Mouse (Mus musculus) embryo, embryonic 9.5 days (tissue): Measurements from ENCODE around the gene Psmd3.
"Not testable (repeated sequence)": the region's sequence is repeated elsewhere in the genome, so short reads cannot be mapped to it uniquely, and the experiment has no call there.

Source experiments
- DNase-seq: peaks from one replicate; pipeline ENCODE4 v3.0.0-alpha.2; 2017; ENCODE audit errors: extremely low spot score

The Psmd3 gene

DNA sequence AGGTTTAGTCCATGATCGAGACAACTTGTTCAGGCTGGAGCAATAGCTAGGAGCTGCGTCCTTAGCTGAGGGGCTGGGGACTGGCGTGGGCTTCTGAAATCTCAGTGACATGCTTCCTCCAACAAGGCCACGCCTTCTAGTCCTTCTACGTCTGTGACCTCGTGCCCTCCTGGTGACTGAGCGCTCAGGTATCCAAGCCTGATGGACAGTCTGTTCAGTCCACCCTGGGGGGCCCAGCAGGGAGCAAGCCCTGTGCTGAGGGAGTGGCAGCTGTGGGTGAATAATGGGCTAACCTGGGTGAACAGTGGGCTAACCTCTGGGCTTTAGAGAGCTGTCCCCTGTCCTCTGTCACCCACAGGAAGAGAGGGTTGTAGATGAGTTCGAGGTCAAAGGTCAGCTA lies 5.7 kb downstream of the Psmd3 start:
- no peak for DNase-seq

DNA sequence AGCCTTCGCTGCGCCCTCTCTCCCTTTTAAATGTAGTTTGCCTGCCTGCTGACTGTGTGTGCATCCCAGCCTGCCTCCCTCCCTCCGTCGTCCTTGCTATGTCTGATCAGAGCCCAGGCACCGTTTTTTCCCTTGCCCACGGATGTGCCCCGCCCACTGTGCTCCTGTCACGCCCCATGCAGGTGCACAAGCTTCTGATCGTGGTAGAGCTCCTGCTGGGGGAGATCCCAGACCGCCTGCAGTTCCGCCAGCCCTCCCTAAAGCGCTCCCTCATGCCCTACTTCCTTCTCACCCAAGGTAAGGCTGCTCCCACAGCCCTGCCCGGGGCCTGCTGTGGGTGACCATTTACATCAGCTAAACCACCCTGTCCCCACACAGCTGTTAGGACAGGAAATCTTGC lies 10.8 kb downstream of the Psmd3 start:
- DNase-seq = no peak

DNA sequence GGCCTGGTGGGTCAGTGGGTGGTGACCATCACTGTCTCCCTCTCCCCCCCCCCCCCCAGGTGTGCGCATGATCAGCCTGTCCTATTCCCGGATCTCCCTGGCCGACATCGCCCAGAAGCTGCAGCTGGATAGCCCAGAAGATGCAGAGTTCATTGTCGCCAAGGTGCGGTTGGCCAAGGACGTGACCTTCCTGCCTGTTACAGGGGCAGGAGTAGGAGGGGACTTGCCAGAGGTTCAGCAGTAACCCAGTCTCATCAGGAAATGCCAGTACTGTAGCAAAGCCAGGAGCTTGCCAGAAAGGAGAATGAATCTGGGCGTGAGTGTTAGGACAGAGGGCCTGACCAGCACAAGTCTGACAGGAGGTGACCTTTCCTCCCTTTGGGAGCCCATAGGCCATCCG lies 11.4 kb downstream of the Psmd3 start:
- DNase-seq = no peak

DNA sequence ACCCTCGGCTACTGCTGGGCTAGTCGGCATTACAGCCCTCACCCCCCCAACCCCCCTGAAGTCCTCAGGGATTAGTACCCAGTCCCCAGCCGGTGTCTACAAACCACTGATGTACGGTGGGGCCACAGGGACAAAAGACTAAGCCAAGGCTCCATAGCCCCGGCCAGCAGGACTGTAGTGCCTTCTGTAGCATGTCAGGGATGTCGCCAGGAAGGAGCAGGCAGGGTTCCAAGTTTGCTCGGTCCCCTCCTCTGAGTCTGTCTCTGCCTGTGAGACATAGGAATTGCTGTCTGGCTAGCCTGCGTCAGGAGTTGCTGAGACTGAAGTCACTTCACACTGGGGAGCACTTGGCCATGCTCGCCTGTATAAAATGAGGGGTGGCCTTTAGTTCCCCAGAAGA lies 11.9 kb downstream of the Psmd3 start:
- no peak for DNase-seq

DNA sequence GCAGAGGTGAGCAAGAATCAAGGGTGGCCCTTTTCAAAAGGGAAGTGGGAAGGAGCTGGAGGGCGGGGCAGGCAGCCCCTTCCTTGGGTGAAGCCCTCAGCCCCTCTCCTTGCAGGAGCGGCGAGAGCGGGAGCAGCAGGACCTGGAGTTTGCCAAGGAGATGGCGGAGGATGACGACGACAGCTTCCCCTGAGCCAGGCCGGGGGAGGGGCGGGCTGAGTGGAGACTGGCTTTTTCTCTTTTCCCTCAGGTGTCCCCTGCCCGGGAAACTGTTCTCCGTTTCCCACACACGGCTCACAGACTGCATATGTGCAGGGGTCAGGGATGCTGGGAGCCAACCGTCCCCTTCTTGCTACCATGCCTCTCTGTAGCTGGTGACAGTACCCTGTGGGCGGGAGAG lies 13.1 kb downstream of the Psmd3 start:
- DNase-seq = no peak

DNA sequence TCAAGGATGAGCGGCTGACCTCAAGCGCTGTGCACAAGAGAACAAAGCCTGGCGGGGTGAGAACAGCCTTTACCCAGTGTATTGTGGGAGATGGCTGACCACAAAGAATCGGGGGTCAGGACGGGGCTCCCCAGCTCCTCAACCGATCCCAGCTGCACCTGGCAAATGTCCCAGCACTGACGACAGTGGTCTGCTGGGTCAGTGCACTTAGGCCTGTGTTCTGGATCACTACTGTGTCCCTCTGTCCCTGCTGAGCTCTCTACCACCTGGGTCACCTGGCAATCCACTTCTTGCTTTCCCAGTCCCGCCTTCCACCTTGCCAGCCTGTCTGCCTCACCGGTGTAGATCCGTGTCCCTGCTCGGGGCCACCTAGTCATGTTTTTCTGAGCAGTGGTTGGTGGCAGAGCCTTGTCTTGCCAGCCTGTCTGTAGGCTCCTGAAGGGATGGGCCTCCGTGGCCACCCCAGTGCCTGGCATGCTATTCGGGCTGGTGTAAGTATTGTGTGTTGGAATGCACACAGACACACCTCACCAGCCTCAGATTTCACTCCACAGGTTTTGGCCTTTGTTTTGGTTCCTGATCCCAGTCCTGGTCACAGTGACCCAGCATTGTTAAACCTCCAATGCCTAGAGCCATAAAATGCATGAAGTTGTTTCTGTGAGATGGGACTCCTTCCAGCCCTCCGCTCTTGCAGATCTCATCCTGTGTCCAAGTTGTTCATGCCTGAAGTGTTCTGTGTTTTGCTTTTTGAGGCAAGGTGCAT lies 14.3 kb downstream of the Psmd3 start:
- no peak for DNase-seq

DNA sequence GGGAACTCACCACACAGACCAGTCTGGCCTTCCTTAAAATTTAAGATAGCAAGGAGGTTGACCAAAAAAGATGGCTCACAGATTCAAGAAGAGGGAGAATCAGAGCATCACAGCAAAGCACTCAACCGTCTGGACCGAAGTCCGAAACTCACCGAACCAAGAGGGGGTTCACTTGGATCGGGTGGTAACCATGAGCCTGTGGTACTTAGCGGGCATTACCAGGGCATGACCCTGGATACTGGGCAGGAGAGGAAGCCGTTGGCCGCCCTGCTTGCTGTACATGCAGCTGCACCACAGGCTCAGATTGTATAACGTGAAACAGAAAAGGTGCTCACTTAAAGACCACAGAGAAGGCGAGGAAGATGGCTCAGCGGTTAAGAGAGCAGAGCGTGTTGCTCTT lies 14.9 kb downstream of the Psmd3 start:
- no peak for DNase-seq

DNA sequence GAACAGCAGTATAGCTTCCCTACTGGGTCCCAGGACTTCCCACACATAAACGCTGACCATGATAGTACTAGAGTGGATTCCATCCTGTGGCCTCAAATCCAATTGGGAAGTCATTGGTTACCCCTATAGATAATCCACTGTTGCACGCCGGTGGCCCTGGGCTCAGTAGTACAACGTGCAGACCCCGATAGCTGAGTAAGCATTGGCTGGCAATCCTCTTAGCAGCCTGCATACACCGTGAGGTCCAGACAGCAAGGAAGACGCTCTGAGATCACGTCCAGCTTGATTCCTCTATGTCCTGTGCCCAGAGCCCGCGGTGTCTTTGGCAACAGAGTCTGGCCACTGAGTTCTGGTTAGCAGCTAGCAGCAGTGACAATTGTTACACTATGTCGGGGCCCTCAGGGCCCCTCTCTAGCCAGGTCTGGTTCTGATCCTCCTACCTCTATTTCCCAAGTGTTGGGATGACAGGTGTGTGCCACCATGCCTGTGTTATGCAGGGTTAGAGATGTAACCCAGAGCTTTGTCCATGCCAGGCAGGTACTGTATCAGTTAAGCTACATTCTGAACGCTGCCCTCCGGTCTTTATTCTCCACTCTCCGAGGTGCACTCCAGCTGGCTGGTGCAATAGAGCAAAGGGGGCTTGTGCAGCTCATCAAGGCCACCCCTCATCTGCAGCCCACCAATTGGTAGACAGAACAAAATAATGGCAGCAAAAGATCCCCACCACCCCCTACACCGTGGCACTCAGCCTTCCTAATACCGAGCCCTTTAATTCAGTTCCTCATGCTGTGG lies 16.7 kb downstream of the Psmd3 start:
- DNase-seq = no peak

DNA sequence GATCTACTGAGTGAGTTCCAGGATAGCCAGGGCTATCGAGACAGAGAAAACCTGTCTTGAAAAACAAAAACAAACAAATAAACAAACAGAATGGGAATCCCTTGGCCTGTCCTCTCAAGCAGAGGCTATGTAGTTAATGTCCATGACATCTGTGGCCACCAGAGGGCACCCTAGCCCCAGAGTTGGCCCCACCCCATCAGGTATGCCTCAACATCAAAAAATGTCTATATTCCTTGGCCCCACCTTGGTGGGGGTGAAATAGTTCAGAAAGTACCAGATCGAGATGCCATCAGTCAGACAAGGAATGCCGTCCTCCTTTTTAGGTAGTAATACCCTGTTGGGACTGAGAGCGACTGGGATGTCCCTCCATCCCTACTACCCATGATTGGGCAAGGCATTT lies 17.6 kb downstream of the Psmd3 start:
- peak; percentile 55 for DNase-seq

DNA sequence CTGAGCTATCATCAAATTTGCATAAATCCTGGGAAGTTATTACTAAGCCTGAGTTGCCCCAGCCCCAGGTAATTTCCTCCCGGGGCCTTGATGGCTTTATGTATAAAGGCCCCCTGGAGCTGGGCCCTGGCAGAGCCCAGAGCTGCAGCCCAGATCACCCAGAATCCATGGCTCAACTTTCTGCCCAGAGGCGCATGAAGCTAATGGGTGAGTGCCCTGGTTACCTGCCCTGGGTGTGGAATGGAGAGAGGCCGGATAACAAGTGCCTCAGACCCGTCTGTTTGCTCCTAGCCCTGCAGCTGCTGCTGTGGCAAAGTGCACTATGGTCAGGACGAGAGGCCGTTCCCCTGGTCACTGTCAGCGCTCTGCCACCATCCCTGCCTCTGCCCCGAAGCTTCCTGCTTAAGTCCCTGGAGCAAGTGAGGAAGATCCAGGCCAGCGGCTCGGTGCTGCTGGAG lies 18.9 kb downstream of the Psmd3 start, which contains the start of gene Csf3:
Gene Csf3 (plus strand): TSS at position 51 of the 458 bp plus-strand sequence.
- no peak for DNase-seq

DNA sequence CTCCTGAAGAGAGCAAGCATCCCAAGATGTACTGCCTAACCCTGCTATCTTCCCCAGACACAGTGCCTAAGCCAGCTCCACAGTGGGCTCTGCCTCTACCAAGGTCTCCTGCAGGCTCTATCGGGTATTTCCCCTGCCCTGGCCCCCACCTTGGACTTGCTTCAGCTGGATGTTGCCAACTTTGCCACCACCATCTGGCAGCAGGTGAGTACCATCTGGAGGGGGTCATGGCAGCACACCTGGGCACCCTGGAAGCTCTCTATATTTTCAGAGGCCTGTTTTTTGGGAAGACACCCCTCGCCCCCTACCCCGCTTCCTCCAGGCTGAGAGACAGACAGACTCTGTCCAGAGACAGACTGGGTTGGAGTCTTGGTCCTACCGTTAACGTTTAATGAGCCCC lies 20.0 kb downstream of the Psmd3 start:
- no peak for DNase-seq

DNA sequence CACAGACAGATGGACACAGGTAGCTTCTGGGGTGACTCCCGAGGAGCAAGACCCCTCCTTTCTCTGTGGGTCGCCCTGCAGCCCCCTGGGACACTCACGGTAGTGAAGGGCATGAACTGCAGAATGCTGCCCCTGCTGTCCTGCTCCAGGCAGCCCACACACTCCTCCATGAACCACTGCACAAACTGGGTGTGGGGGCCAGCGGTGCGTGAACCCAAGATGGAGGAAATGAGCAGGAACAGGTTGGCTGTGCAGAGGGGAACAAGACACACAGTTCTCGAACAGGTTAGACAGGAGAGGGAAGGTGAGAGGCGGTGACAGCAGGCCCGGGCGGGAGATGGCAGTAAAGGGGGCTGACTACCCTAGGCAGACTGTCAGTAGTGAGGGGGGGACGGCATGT lies 22.7 kb downstream of the Psmd3 start:
- DNase-seq = no peak

DNA sequence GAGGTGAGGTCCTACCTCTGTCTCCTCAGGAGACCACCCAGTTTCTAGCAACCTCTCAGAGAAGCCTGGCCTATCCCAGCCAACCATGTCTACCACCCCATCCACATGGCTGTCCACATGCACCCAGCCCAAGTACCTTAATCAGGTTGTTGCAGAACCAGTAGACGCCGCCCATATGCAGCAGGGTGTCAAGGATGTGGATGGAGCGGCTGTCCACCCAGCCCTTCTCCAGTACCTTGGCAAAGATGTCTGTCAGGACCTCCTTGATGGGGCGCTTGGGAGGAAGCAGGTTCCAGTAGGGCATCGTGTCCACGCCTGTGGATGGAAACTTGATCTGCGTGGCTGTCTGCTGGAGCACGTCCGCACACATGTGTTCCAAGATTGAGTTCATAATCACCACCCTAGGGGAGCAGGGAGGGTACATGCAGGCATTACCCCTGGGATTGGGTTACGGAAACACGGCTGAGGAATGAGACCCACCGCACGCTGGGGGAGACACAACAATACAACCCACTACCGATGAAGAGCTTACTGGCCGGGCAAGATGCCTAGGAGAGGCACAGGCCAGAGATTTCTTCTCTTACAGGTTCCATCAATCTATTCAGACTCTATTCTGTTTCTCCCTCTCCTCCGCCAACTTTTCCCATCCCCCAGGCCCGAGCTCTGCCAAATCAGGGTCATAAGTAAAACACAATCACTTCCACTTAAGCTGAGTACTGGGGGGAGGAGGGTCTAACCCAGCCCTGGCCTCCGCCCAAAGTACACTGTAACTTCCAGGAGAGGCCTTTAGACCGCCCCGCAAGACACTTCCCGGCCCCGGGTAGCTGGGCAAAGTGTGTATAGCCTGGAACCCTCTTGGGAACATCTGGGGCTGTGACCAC lies 25.3 kb downstream of the Psmd3 start:
- DNase-seq = no peak

DNA sequence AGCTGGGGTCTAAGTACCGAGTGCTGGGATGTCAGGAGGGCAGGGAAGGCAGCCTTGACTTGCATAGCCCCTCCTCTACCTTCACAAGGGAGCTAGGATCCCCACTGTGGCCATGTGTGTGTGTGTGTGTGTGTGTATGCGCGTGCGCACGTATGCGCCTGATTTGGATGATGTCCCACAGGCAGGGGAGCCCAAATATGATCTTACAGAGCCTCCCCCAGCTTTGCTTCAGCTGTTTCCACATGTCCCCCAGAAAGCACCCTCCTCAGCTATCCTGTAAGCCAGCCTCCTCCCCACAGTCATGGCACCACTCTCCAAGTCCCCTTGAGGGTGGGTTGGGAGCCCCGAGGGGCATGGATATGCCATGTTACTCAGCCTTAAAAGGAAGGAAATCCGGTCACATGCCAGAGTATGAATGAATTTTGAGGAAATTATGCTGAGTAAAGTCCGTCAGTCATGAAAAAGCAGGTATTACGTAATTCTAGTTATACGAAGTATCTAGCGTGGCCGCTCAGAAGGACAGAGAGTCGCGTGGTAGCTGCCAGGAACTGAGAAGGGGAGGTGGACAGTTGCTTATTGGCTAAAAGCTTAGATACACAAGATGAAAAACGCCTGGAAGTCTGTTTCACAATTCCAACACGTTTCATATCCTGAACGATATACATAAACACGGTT lies 26.1 kb downstream of the Psmd3 start:
- DNase-seq = no peak

DNA sequence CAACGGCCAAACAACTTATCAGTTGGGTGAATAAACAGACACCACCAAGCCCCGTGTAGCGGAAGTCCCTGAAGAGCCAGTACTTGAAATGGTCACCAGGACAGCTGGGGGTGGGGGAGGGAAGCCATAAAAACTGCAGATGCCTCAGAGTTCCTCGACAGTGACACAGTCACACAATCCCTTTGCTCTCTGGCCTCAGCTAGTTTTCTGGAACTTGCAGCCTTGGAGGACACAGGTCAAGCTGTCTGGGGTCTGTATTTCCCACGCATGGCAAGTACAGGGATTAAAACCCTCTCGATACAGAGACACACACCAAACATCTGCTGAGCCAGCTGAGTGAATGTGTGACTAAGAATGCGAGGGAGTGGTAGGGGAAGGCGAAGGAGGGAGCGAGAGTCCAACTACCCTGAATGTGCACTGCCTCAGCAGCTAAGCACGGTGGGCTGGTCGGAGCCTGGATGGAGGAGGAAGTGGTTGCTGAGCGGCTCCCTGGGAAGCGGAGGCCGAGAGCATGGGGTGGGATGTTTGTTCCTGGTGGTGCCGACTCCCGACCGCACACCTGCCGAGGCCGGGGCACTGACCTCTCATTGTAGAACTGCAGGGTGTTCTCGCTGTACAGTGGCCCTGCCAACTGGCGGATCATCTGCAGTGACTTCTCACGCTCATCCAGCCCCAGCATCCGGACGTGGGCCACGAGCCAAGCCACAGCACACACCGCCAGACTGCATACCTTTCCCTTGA lies 26.8 kb downstream of the Psmd3 start:
- no peak for DNase-seq

DNA sequence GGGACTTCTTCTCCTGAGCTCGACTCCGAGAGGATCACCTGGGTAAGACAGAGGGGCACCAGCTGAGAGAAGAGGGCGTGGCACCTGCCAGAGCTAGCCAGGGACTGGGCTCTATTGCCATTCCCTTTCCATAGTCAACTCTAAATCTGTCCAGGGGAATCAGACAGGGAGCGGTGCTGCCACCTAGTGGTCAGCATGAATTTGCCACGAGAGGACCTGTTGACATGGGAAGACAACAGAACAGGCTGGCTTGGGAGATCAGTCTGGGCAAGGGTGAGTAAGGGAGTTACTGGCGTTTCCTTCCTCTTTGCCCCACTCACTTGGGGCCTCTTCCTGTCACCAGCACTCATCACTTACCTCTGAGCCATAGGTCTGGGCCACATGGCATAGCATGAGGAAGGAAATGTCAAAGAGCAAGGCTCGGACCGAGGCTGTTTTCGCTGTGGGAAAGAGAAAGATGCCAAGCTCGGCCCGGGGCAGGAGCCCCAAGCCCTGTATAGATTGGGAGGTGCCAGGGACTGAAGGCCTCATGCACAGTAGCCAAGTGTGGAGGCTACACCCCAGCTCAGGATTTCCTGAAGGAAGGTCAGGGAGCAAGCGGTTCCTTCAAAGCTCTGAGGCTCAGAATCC lies 28.2 kb downstream of the Psmd3 start:
- DNase-seq = peak; percentile 80

DNA sequence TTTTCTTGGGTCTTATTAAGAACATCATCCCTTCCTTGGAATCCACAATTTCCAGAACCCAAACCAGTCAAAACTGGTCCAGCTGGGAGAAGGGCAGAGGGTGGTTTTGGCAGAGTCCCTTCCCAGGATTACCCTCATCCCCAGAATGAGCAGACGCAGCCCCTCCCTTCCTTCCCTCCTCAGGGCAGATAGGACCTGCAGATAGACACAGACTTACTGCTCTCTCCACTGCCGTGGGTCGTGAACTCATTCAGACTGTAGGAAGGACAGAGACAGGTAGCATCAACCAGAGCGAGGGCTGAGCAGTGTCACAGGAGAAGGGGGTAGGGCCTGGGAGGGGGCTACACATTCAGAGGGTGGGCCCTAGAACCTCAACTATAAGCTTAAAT lies 28.7 kb downstream of the Psmd3 start:
- DNase-seq = no peak

DNA sequence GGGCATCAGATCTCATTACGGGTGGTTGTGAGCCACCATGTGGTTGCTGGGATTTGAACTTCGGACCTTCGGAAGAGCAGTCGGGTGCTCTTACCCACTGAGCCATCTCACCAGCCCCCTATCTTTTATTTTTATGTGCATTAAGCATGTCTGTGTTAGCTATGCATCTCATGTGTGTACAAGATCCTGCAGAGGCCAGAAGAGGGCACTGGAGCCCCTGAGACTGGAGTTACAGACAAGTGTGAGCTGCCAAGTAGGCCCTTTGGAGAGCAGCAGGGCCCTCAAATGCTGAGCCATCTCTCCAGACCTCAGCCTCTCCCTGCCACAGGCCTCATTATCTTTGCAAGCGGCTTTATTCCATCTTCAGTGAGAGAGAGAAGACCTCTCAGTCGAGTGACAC lies 29.7 kb downstream of the Psmd3 start:
- DNase-seq = not testable (repeated sequence)

DNA sequence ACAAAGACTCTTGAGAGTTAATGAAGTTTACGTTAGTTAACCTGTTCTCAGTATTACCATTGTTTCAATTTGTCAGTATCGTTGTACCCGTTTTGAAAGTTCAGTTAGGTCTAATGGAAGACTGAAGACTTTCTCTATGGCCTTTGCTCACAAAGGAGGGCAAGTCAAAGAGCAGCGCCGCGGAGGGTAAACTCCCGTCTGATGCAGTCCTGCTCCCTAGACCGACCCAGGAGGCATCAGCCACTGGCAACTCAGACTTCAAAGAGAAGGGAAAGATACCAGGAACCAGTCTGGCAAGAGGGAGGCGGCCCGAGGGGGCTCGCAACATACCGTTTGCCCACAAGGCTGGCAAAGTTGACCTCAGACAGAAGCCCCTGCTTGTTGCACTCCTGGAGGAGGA lies 31.3 kb downstream of the Psmd3 start:
- no peak for DNase-seq

DNA sequence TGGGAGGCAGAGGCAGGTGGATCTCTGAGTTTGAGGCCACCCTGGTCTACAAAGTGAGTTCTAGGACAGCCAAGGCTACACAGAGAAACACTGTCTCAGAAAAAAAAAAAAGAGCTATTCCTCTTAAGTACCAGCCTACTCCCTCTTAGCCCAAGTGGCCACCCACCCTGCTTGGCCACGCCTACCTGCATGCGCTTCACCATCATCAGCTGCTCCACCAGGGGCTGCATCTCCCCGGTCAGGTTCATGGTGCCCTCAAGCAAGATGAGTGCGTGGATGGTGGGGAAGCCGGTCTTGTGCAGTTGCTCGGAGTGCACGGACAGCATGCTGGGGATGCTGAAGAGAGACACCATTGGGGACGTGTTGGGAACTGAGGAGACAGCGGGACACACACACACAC lies 33.6 kb downstream of the Psmd3 start:
- DNase-seq = no peak
